Mouse (Mus musculus) limb, embryonic 10.5 days (tissue): ENCODE measurements around the gene Pdc. TPM values are rescaled to one million over a fixed set of nuclear protein-coding genes. Genes with fewer than 3 reads are reported as not detected.
A peak's percentile ranks its signal among the peaks of the same experiment; 100 is the strongest.
"Not testable (repeated sequence)": the region's sequence is repeated elsewhere in the genome, so short reads cannot be mapped to it uniquely, and the experiment has no call there.

ENCODE experiments used
- DNase-seq: peaks from one replicate; pipeline ENCODE4 v3.0.0-alpha.2; 2017; ENCODE audit warnings: low spot score
- H3K27ac ChIP-seq: fragments of 300-500 bp; sonication (generic); 2 replicates; pipeline ENCODE4 v1.5.1; 2016; ENCODE audit warnings: mild to moderate bottlenecking
- H3K27me3 ChIP-seq: fragments of 300-500 bp; sonication (generic); 2 replicates; pipeline ENCODE4 v1.6.1; 2016; ENCODE audit warnings: low read depth, mild to moderate bottlenecking; ENCODE audit not compliant: poor library complexity, severe bottlenecking
- H3K36me3 ChIP-seq: fragments of 300-500 bp; sonication (generic); 2 replicates; pipeline ENCODE4 v1.6.1; 2016; ENCODE audit warnings: mild to moderate bottlenecking, moderate library complexity
- H3K4me1 ChIP-seq: fragments of 300-500 bp; sonication (generic); 2 replicates; pipeline ENCODE4 v1.6.1; 2016
- H3K4me3 ChIP-seq: fragments of 300-500 bp; sonication (generic); 2 replicates; pipeline ENCODE4 v1.5.1; 2016; ENCODE audit warnings: mild to moderate bottlenecking, moderate library complexity
- H3K9me3 ChIP-seq: fragments of 300-500 bp; sonication (generic); replicated peaks from 2 replicates; pipeline ENCODE4 v1.6.1; 2016; ENCODE audit warnings: mild to moderate bottlenecking
- WGBS: fragments of 180-500 bp; shearing (Covaris S2); methylation state at CpG from one replicate; pipeline ENCODE4 v1.1.7; 2016; 5-methylcytosine and 5-hydroxymethylcytosine counted together
- polyA plus RNA-seq: library from polyadenylated mRNA; unstranded; fragments of >200 nt; fragmentation: Nextera tagmentation; extraction: Ambion mirVana; gene quantifications from 2 replicates; pipeline ENCODE4 v1.2.1, GENCODE M21; 2016

Gene Pdc
- not detected in 2 replicates for polyA plus RNA-seq

DNA sequence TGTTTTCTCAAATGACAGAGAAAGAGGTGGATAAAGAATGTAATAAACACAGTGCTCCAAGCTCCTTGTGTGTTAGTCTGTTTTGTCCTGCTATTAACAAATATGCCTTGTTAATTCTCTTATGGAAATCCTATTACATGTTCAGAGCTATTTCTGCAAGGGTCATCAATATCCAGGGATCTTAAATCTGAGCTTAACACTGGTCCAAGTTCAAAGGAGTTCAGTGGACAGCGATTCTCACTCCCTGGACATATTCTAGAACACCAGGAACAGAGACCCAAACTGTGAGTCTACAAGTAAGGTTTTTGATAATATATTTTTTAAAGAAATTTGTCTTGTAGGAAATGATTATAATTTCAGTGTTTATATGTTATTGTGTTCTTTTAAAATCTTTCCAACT, at the start of gene Pdc:
TSS of gene Pdc (plus strand) at position 213 of the 400 bp plus-strand sequence.
- no peak within 1 kb of the TSS for H3K27ac ChIP-seq
- no peaks in the 10 kb centered on the region for H3K36me3 ChIP-seq
- H3K4me3 ChIP-seq, result no peak within 1 kb of the TSS
- 97% methylated on average over 1 of the region's 1 CpGs for WGBS
- no peaks in the 10 kb centered on the region for H3K27me3 ChIP-seq
- DNase-seq, result no peak
- H3K9me3 ChIP-seq, result no peaks in the 10 kb centered on the region
- no peaks in the 10 kb centered on the region for H3K4me1 ChIP-seq

DNA sequence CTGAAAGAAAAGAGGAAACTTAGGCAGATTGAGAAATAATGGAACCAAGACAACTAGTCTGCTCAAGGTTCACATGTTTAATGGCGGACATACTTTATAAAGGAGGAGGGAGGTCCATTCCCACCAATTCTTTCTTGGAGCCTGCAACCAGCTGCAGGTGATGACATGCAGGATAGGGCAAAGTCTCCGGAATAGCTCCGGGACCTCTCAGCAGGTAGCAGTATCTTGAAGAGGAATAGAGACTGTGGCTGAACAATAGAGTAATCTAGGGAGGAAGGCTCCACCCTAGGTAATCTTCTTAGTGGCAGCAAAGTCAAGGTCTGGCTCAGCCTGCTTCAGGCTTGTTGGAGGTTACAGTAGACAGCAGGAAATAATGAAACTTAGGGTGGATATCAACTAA, 25.2 kb upstream of the Pdc start:
- H3K9me3 ChIP-seq, DNase-seq, H3K27ac ChIP-seq, H3K27me3 ChIP-seq, H3K4me1 ChIP-seq, H3K36me3 ChIP-seq, H3K4me3 ChIP-seq: not testable (repeated sequence)
- WGBS, result 82% methylated on average over 3 of the region's 3 CpGs

DNA sequence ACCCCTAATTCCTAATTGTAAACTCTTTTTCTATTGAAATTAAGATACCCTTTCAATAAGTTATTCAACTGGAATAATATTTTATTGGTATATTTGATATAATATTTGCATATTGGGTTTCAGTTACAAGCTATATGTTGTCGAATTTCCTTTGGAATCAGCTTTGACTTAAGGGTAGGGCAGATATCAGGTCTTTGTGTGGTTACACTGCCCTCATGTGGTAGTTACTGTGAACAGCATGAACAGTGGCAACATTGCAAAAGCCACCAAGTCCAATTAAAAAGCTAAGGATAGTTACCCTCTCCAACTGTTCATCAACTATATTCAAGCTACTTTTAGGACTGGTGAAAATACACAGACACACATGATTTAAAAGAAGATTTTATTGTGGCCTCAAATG, 11.6 kb upstream of the Pdc start:
- no peaks in the 10 kb centered on the region for H3K9me3 ChIP-seq
- H3K27ac ChIP-seq, result no peak overlapping the region
- WGBS, result 69% methylated on average over 1 of the region's 1 CpGs
- no peaks in the 10 kb centered on the region for H3K36me3 ChIP-seq
- DNase-seq, result peak; percentile 33
- no peaks in the 10 kb centered on the region for H3K27me3 ChIP-seq
- no peak overlapping the region for H3K4me3 ChIP-seq
- no peaks in the 10 kb centered on the region for H3K4me1 ChIP-seq

DNA sequence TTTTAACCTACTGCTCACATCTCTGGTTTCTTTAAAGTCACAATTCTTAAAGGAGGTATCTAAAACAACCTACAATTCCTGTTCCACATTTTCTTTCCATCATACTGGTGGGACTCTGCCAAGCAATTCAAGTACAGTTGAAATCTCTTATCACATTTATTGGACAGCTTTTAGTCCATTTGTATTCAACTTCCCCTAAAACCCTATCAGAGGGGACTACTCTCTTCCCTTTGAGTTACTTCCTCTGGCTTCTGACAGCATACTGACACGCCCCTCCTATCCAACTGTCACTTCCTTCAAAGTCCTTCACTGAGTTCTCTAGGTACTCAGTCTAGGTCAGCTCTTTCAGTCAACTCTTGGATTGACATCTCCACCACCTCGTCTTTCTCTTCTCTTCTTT, 15.9 kb downstream of the Pdc start:
- Histone ChIP-seq H3K9me3 (no peaks in the 10 kb centered on the region), H3K27ac (no peak overlapping the region), H3K27me3 (no peaks in the 10 kb centered on the region), H3K4me3 (no peak overlapping the region), H3K36me3 (no peaks in the 10 kb centered on the region), H3K4me1 (no peaks in the 10 kb centered on the region)
- WGBS, result 76% methylated on average over 2 of the region's 2 CpGs
- DNase-seq, result no peak

- H3K4me1 ChIP-seq, result no peaks in the 10 kb centered on the region
- H3K27me3 ChIP-seq, result no peaks in the 10 kb centered on the region
- no peak overlapping the region for H3K4me3 ChIP-seq
- H3K9me3 ChIP-seq, result no peaks in the 10 kb centered on the region
- peaks cover 36% of the 10 kb centered on the region for H3K36me3 ChIP-seq
- no peak for DNase-seq
- WGBS, result 94% methylated on average over 1 of the region's 1 CpGs
- H3K27ac ChIP-seq, result no peak overlapping the region
Measured at GRCm38 (mm10) chr1:150360864-150361263, 41.6 kb downstream of the Pdc start.

DNA sequence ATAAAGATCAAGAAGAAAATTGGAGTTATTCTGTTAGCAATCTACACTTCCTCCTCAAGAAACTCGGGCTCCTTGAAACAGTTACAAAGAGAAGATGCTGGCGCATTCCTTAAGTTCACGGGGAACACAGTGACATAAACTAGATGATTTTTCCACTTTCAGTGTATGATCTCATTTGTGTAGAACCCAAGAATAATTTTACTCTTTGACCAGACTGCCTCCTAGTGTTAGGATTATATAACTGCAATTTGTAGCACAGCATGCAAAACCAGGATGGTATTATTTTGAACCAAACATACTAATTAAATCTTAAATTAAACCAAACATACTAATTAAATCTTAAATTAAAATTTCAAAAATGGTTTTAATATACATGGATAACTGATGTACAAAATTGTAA, 53.7 kb downstream of the Pdc start:
- 89% methylated on average over 3 of the region's 3 CpGs for WGBS
- no peak for DNase-seq
- no peaks in the 10 kb centered on the region for H3K4me1 ChIP-seq

GRCm38 (mm10) chr1:150374247-150374646, 55.0 kb downstream of the Pdc start:
- 96% methylated on average over 2 of the region's 2 CpGs for WGBS
- Histone ChIP-seq H3K4me1 (no peaks in the 10 kb centered on the region), H3K27me3 (no peaks in the 10 kb centered on the region), H3K27ac (no peak overlapping the region), H3K4me3 (no peak overlapping the region), H3K9me3 (no peaks in the 10 kb centered on the region), H3K36me3 (peaks cover 19% of the 10 kb centered on the region)
- DNase-seq, result no peak

More for the DNA sequence above, 53.7 kb downstream of the Pdc start:
- H3K27me3 ChIP-seq, result no peaks in the 10 kb centered on the region
- no peak overlapping the region for H3K27ac ChIP-seq
- H3K9me3 ChIP-seq, result no peaks in the 10 kb centered on the region
- peaks cover 17% of the 10 kb centered on the region for H3K36me3 ChIP-seq
- H3K4me3 ChIP-seq, result no peak overlapping the region

Other genes starting within 250 kb of the Pdc start
- gene Ptgs2, start 219.4 kb upstream of the Pdc start, polyA plus RNA-seq, result not detected in 2 replicates
- gene Tpr, start 73.4 kb downstream of the Pdc start, polyA plus RNA-seq, result 168 and 183 TPM in 2 replicates
- 22.1 and 26.0 TPM in 2 replicates for gene Odr4, start 73.7 kb downstream of the Pdc start, polyA plus RNA-seq
- 0.46 and 0.51 TPM in 2 replicates for gene Prg4, start 146.7 kb downstream of the Pdc start, polyA plus RNA-seq